Mouse (Mus musculus) hematopoietic stem cell, adult 5-6 weeks (primary cell): ENCODE data around the gene Hmgcl. TPM values are rescaled to one million over a fixed set of nuclear protein-coding genes. Genes with fewer than 3 reads are reported as not detected.
"Not testable (repeated sequence)": the region's sequence is repeated elsewhere in the genome, so short reads cannot be mapped to it uniquely, and the experiment has no call there.

ENCODE experiments used
- ATAC-seq, 2 experiments: fragments of 125-278 bp in 1 of 2; replicated peaks in 1 of 2; 2 replicates each; pipeline ENCODE4 v1.8.0; 2016 to 2017; ENCODE audit warnings: inconsistent platforms in 2 of 2, mild to moderate bottlenecking in 2 of 2, moderate number of reproducible peaks in 2 of 2, low read depth in 1 of 2, moderate TSS enrichment in 1 of 2; ENCODE audit not compliant: low FRiP score in 2 of 2, poor library complexity in 2 of 2, severe bottlenecking in 2 of 2, insufficient read depth in 1 of 2, low TSS enrichment in 1 of 2
- total RNA-seq: library from RNA; stranded (forward); fragments of 172-1452, 232-1000 nt; gene quantifications from 2 replicates; pipeline ENCODE4 v1.2.3, GENCODE M21; 2017

Gene Hmgcl
- total RNA-seq, 1 experiment from 2014 or later = 35.7 TPM

DNA sequence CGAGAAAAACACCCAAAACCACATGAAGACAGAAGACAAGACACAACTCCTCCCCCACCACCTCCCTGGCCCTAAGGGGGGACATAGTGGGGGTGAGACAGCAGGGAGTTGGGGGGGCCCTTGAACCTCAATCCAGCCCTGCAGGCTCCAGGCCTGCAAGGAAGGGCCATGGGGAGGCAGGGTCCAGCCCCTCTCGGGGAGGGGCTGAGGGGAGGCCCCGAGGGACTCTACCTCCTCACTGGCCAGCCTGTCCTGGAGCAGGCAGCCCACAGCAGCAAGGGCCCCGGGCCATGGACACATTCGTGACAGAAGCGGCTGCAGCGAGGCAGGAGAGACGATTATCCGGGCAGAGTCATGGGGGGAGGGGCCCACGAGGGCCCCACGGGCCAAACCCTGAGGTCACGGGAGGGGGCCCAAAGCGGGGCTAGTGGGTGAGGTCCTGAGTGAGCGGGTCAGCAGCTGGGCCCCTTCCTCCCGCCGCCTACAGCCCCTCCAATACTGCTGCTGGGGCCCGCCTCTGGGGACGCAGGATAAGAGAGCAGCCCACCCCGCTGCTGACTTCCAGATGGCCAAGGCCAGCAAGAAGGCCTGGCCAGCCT lies 22.1 kb downstream of the Hmgcl start:
- ATAC-seq = no peak

- no peak for ATAC-seq
These were observed 23.0 kb downstream of the Hmgcl start for GRCm38 (mm10) chr4:135969070-135969750.

DNA sequence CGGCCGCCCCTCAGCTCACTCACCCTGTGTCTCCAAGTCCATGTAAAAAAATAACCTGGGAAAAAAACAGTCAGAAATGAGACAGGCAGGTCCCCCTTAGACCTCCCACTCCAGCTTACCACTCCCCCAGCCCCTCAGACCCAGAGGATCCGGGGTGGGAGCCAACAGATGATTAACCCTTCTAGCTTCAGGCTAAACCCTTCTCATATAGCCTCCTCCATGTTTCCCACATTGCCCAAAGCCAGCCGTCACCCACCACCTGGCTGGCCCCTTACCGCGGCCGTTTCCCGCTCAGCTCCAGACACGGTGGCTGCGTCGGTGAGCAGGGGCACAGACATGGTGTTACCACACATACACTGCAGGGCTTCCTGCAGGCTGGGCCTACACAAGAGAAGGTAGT lies 24.3 kb downstream of the Hmgcl start:
- ATAC-seq = no peak

DNA sequence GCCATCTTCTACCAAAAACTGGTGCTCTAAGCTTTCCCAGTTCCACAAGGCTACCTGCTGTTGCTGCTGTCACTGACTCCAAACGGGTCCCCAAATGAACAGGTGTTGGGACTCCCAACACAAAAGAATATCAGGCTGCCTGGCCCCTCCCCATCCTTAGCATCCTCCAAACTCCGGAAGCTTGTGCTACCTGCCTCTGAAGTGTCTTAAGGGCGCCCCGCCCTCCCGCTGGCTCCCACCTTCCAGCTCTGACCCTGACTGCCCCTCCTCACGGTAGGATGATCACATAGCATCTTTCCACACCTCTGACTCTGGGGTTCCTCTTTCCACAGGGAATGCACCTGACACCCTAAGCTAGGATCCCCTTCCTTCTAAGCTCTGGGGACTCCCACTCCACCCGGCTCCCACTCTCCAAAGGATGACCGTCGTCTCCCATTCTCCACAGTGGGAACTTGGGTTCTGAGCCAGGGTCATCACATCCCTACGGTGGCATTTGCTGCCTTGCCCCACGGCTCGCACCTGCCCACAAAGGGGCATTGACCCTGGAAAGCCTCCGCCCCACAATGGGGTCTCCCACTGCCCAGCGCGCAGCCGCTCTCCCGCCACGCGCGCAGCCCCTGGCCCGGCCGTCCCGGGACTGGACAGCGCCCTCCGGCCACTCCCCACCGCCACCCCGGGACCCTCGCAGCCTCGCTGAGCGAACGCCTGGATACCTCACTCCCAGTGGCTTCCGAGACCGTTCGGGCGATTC lies 25.7 kb downstream of the Hmgcl start:
- ATAC-seq = peak in 1 of 2 experiments; percentile 52; a peak in 2 of 4 replicates

DNA sequence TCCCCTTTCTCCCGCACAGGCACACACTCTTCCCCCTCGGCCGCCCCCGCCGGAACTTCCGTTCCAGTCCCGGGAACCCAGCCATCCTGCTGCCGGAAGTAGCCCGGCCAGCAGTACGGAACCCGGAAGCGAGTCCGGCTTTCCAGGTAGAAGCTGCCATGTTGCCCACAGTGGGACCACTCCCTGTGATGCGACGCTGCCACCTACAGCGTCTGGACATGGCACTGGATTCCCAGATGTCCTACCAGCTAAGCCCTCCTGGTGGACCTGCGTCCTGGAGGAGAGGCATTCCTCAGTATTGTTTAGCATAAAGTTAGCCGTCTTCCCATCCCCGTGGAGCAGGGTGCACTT lies 26.3 kb downstream of the Hmgcl start, which contains the start of gene Lypla2:
Gene Lypla2 (minus strand): TSS at position 71 of the 351 bp plus-strand sequence.
- peak; percentile 40 to 63; a peak in 3 of 4 replicates for ATAC-seq

GRCm38 (mm10) chr4:135972911-135973811 lies 26.9 kb downstream of the Hmgcl start:
- ATAC-seq = no peak

GRCm38 (mm10) chr4:135976146-135976545 lies 29.9 kb downstream of the Hmgcl start:
- no peak for ATAC-seq

DNA sequence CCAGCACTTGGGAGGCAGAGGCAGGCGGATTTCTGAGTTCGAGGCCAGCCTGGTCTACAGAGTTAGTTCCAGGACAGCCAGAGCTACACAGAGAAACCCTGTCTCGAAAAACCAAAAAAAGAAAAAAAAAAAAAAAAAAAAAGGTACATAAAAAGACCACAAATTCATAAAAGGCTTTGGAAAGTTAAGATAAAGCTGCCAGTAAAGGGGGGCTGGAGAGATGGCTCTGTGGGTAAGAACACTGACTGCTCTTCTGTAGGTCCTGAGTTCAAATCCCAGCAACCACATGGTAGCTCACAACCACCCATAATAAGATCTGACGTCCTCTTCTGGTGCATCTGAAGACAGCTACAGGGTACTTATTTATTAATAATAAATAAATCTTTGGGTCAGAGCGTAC lies 34.0 kb downstream of the Hmgcl start:
- ATAC-seq = not testable (repeated sequence)

DNA sequence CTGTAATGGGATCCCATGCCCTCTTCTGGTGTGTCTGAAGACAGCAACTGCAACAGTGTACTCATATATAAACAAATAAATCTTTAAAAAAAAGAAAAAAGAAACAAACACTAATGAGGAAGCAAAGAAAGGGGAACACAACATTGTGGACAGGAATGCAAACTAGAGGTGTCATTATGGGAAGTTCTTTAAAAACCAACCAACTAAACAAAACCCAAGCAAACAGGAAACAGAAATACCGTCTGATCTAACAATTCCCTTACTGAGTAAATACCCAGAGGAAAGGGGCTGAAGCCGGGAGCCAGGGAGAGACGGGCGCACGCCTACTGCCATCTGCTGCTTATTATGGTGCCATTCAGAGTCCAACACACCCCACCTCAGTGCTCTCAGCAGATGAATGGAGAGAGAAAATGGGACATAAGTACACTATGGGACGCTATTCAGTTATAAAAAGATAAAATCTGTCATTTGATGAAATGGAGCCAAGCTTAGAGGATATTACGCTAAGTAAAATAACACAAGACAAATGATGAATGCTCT lies 35.3 kb downstream of the Hmgcl start:
- peak in 1 of 2 experiments; percentile 21; a peak in 1 of 4 replicates for ATAC-seq

GRCm38 (mm10) chr4:135984556-135984955 lies 38.3 kb downstream of the Hmgcl start:
- no peak for ATAC-seq

DNA sequence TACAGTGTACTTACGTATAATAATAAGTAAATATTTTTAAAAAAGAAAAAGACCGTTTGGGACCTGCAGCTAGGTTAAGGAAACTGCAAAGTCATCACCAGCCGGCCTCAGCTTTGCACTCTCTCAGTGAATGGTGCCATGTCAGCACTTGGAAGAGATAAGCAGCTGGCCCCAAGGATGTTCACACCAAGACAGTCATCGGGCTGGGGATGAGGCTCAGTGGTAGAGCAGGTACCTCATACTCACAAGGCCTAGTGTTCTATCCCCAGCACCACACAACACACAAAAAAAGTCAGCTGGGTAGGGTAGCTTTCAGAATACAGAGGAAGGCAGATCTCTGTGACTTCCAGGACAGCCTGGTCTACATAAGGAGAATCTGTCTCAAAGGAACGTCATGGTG lies 38.9 kb downstream of the Hmgcl start:
- ATAC-seq = no peak

GRCm38 (mm10) chr4:135985769-135986168 lies 39.5 kb downstream of the Hmgcl start:
- ATAC-seq = no peak

- no peak for ATAC-seq
These were observed 40.2 kb downstream of the Hmgcl start for GRCm38 (mm10) chr4:135986301-135986942.

DNA sequence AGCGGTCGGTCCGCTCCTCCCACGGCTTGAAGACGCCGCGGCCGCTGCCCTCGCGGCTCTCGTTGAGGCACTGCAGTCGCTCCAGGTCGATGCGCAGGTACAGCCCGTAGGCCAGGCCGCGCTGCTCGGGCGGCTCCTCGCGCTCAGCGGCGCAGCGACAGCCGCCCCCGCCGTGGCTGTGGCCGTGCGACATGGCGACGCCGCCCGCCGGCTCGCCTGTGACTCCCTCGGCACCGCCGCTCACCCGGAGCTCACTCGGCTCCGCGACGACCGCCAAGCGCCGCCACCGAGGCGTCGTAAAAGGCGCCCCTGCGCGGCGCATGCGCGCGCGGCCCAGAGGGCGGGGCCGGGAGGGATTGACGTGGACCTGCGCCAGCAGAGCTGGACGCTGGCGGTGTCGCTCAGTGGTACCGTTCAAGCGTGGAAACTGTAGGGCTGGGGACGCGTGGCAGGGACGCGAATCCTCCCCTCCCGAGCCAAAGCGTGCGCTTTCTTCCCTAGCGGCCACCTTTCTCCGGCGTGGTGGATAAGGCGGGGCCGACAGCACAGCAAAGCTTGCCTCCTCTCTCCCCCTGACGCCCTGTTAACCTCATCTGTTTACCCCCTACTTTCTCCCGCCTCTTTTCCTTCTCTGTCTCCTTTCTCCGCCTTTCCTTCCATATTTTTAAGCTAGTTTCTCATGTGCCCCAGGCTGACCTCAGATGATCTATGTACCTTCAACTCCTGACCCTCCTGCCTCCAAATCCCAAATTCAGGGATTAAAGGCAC lies 40.9 kb downstream of the Hmgcl start, which contains the start of gene Pithd1:
Gene Pithd1 (minus strand): TSS at position 322 of the 768 bp plus-strand sequence.
- peak; percentile 77 to 83 for ATAC-seq

DNA sequence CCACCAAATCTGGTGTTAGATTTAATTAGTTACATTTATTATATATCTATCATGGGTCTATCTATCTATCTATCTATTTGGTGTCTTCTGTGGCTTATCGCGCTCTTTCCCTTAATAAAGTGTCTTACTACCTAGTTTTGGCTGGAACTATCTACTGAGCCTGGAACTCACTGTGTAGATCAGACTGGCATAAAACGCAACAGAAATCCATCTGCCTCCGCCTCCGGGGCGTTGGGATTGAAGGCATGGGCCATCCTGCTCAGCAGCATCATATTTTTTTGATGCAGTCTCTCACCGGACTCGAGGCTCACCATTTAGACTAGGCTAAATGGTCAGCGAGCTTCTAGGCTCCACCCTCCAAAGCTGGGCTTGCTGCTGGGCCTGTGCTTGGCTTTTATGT lies 41.5 kb downstream of the Hmgcl start:
- no peak for ATAC-seq

GRCm38 (mm10) chr4:135993941-135994340 lies 47.7 kb downstream of the Hmgcl start:
- ATAC-seq = no peak
